Mouse (Mus musculus) lung, adult 2 months (tissue): ENCODE measurements around the gene Oprm1.

Experiments
- CTCF ChIP-seq: fragments of 200-500 bp; IDR thresholded peaks from 2 replicates; pipeline ENCODE4 v1.5.1; 2011; ENCODE audit warnings: mild to moderate bottlenecking, low read length, control low read depth; ENCODE audit not compliant: insufficient read depth
- POLR2A ChIP-seq: fragments of 200-500 bp; IDR thresholded peaks from 2 replicates; pipeline ENCODE4 v1.6.1; 2011; ENCODE audit warnings: low read depth, mild to moderate bottlenecking, control low read depth, low read length, borderline replicate concordance; ENCODE audit errors: extremely low read depth

DNA sequence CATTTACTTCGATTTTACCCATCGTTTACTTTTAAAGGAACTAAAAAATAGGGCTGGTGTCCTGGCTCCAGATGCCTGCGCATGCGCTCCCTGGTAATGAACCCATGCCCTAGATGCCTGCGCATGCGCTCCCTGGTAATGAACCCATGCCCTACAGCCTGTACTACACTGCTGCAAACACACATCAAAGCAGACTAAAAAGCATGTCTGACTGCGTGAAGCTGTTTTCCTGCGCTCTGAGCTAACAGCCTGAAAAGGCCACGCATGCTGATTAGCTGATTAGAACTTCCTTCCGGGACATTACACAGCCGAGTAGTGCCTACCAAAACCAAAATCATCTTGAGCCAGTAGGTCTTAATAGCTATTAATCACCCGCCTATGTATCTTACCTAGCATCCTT, 277.2 kb downstream of the Oprm1 start:
- TF ChIP-seq CTCF (no peak), POLR2A (no peak)
